Mouse (Mus musculus): ENCODE data around the gene Kbtbd6. TPM values are rescaled to one million over a fixed set of nuclear protein-coding genes. Genes with fewer than 3 reads are reported as not detected.

Kbtbd6 gene
- 0.26 and 0.67 TPM in 2 replicates for polyA plus RNA-seq (2012; rRNA removed; ENCODE audit: low replicate concordance)

DNA sequence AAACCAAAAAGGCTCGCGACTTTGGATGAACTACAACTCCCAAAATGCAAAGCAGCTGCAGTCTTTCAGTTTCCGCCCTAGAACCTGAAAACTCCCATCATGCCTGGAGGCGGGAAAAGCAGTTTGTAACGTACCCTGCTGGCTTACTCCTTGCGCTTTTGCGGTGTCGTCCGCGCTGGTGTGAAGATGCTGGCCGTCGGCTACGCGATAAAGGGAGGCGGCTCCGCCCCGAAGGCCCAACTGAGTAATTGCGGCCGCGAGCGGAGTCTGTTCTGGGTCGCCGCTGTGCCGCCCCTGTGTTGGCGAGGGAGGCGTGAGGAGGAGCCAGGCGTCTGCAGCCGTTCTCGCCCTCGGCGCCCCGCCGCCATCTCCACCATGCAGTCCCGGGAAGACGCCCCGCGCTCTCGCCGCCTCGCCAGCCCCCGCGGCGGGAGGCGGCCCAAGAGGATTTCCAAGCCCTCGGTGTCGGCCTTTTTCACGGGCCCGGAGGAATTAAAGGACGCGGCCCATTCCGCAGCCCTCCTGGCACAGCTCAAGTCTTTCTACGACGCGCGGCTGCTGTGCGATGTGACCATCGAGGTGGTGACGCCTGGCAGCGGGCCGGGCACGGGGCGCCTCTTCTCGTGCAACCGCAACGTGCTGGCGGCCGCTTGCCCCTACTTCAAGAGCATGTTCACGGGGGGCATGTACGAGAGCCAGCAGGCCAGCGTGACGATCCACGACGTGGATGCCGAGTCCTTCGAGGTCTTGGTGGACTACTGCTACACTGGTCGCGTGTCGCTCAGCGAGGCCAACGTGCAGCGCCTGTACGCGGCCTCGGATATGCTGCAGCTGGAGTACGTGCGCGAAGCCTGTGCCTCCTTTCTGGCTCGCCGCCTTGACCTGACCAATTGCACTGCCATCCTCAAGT is at the start of gene Kbtbd6:
TSS of gene Kbtbd6 (plus strand) at position 155 of the 910 bp plus-strand sequence.

GRCm38 (mm10) chr14:79425979-79426729 is 25.5 kb upstream of the Kbtbd6 start, which contains the start of gene Kbtbd7:
TSS of gene Kbtbd7 (plus strand) at chr14:79426511.

GRCm38 (mm10) chr14:79480624-79481338 is 29.1 kb downstream of the Kbtbd6 start, which contains the start of gene Elf1:
TSS of gene Elf1 (plus strand) at chr14:79481194.

GRCm38 (mm10) chr14:79481339-79482151 is 29.9 kb downstream of the Kbtbd6 start, which contains the start of gene Wbp4:
TSS of gene Wbp4 (minus strand) at chr14:79481520.

Other genes with a start within 250 kb of the Kbtbd6 start
- gene Zfp957, start 204.5 kb upstream of the Kbtbd6 start, polyA plus RNA-seq (2012; rRNA removed; ENCODE audit: low replicate concordance): not detected in 2 replicates
- gene Rgcc, start 150.2 kb upstream of the Kbtbd6 start, polyA plus RNA-seq (2012; rRNA removed; ENCODE audit: low replicate concordance): 458 and 1,202 TPM in 2 replicates
- gene Naa16, start 61.1 kb upstream of the Kbtbd6 start, polyA plus RNA-seq (2012; rRNA removed; ENCODE audit: low replicate concordance): 2.6 and 4.8 TPM in 2 replicates
- 3.4 and 4.0 TPM in 2 replicates for gene Mtrf1, start 54.1 kb upstream of the Kbtbd6 start, polyA plus RNA-seq (2012; rRNA removed; ENCODE audit: low replicate concordance)
- 3.0 and 6.3 TPM in 2 replicates for gene Kbtbd7, start 25.3 kb upstream of the Kbtbd6 start, polyA plus RNA-seq (2012; rRNA removed; ENCODE audit: low replicate concordance)
- 13.7 and 18.8 TPM in 2 replicates for gene Elf1, start 29.4 kb downstream of the Kbtbd6 start, polyA plus RNA-seq (2012; rRNA removed; ENCODE audit: low replicate concordance)
- 4.4 and 5.8 TPM in 2 replicates for gene Wbp4, start 29.7 kb downstream of the Kbtbd6 start, polyA plus RNA-seq (2012; rRNA removed; ENCODE audit: low replicate concordance)
- 10.0 and 10.6 TPM in 2 replicates for gene Sugt1, start 135.9 kb downstream of the Kbtbd6 start, polyA plus RNA-seq (2012; rRNA removed; ENCODE audit: low replicate concordance)
- gene Cnmd, start 210.3 kb downstream of the Kbtbd6 start, polyA plus RNA-seq (2012; rRNA removed; ENCODE audit: low replicate concordance): 0.50 and 1.9 TPM in 2 replicates

All from subcutaneous adipose tissue, adult 2 months (tissue).